Mouse (Mus musculus) midbrain, embryonic 11.5 days (tissue): ENCODE measurements around the gene Gm42417. TPM values are rescaled to one million over a fixed set of nuclear protein-coding genes. Genes with fewer than 3 reads are reported as not detected.

ENCODE experiments used
- ATAC-seq: fragments of 200-750 bp; cut with Nextera tagmentation; 2 replicates; pipeline ENCODE4 v1.8.0; 2017; ENCODE audit warnings: moderate TSS enrichment, moderate library complexity; ENCODE audit not compliant: low FRiP score
- DNase-seq: peaks from one replicate; pipeline ENCODE4 v3.0.0; 2015; ENCODE audit warnings: low spot score; ENCODE audit errors: missing footprints
- H3K27ac ChIP-seq: fragments of 300-500 bp; sonication (generic); 2 replicates; pipeline ENCODE4 v1.5.1; 2014; ENCODE audit warnings: low read depth, low read length
- H3K27me3 ChIP-seq: fragments of 300-500 bp; sonication (generic); 2 replicates; pipeline ENCODE4 v1.6.1; 2014; ENCODE audit warnings: mild to moderate bottlenecking, low read length, moderate library complexity, mixed read lengths; ENCODE audit not compliant: control insufficient read depth, insufficient read depth
- H3K36me3 ChIP-seq: fragments of 300-500 bp; sonication (generic); 2 replicates; pipeline ENCODE4 v1.6.1; 2014; ENCODE audit warnings: mild to moderate bottlenecking, low read length, moderate library complexity, mixed read lengths; ENCODE audit not compliant: control insufficient read depth, insufficient read depth
- H3K4me1 ChIP-seq: fragments of 300-500 bp; sonication (generic); 2 replicates; pipeline ENCODE4 v1.6.1; 2014; ENCODE audit warnings: low read length; ENCODE audit not compliant: control insufficient read depth, insufficient read depth
- H3K4me2 ChIP-seq: fragments of 300-500 bp; sonication (generic); 2 replicates; pipeline ENCODE4 v1.6.1; 2014; ENCODE audit warnings: mild to moderate bottlenecking, moderate library complexity
- H3K4me3 ChIP-seq: fragments of 300-500 bp; sonication (generic); 2 replicates; pipeline ENCODE4 v1.5.1; 2014; ENCODE audit warnings: low read depth, low read length
- H3K9ac ChIP-seq: fragments of 300-500 bp; sonication (generic); 2 replicates; pipeline ENCODE4 v1.6.1; 2014; ENCODE audit warnings: low read length
- H3K9me3 ChIP-seq: fragments of 300-500 bp; sonication (generic); 2 replicates; pipeline ENCODE4 v1.6.1; 2016; ENCODE audit warnings: low read length; ENCODE audit not compliant: control insufficient read depth
- WGBS: fragments of 180-500 bp; shearing (Covaris S2); extraction: QIAGEN DNeasy Blood & Tissue Kit; methylation state at CpG from one replicate; pipeline ENCODE4 v1.1.7; 2014; 5-methylcytosine and 5-hydroxymethylcytosine counted together
- microRNA-seq: library from miRNA; unstranded; fragments of <30 nt; microRNA quantifications from one replicate; pipeline ENCODE4, GENCODE M21; 2017
- polyA plus RNA-seq: library from polyadenylated mRNA; unstranded; fragments of >200 nt; fragmentation: Nextera tagmentation; extraction: Ambion mirVana; gene quantifications from 2 replicates; pipeline ENCODE4 v1.2.1, GENCODE M21; 2014

The Gm42417 gene
- polyA plus RNA-seq, 1 experiment from 2014 or later: not detected

GRCm38 (mm10) chr1:36485080-36485479 is 54.1 kb downstream of the Gm42417 start:
- Histone ChIP-seq H3K4me2 (no peak overlapping the region), H3K27ac (no peak overlapping the region), H3K4me1 (no peaks in the 10 kb centered on the region), H3K27me3 (no peaks in the 10 kb centered on the region), H3K9me3 (no peaks in the 10 kb centered on the region), H3K9ac (no peak overlapping the region), H3K4me3 (no peak overlapping the region), H3K36me3 (no peaks in the 10 kb centered on the region)
- ATAC-seq: no peak
- peak; percentile 10 for DNase-seq
- WGBS: 89% methylated on average over 7 of the region's 7 CpGs

GRCm38 (mm10) chr1:36483825-36484224 is 55.4 kb downstream of the Gm42417 start:
- 76% methylated on average over 4 of the region's 4 CpGs for WGBS
- ATAC-seq (no peak), DNase-seq (peak; percentile 79)
- Histone ChIP-seq H3K36me3 (no peaks in the 10 kb centered on the region), H3K4me3 (no peak overlapping the region), H3K9me3 (no peaks in the 10 kb centered on the region), H3K4me2 (no peak overlapping the region), H3K27ac (no peak overlapping the region), H3K27me3 (no peaks in the 10 kb centered on the region), H3K4me1 (no peaks in the 10 kb centered on the region), H3K9ac (no peak overlapping the region)

Small RNA genes within 50 kb of the gene (microRNA-seq; reads per million reads assigned to microRNA genes)
- gene Gm47280: not detected

Other genes starting within 250 kb of the Gm42417 start
- 1.8 and 2.0 TPM in 2 replicates for gene Arid5a, start 231.7 kb downstream of the Gm42417 start, polyA plus RNA-seq
- 28.1 and 33.9 TPM in 2 replicates for gene Kansl3, start 170.2 kb downstream of the Gm42417 start, polyA plus RNA-seq
- gene Fer1l5, start 167.1 kb downstream of the Gm42417 start, polyA plus RNA-seq: 1.4 and 2.0 TPM in 2 replicates
- 35.6 and 35.7 TPM in 2 replicates for gene Lman2l, start 94.2 kb downstream of the Gm42417 start, polyA plus RNA-seq
- gene Cnnm4, start 67.8 kb downstream of the Gm42417 start, polyA plus RNA-seq: 9.6 and 11.6 TPM in 2 replicates
- gene Cnnm3, start 27.6 kb downstream of the Gm42417 start, polyA plus RNA-seq: 3.7 and 4.3 TPM in 2 replicates
- 6.0 TPM in 2 replicates for gene Ankrd23, start 2.5 kb downstream of the Gm42417 start, polyA plus RNA-seq
- 12.3 and 14.0 TPM in 2 replicates for gene Ankrd39, start 8.0 kb upstream of the Gm42417 start, polyA plus RNA-seq
- 3.1 and 3.4 TPM in 2 replicates for gene Sema4c, start 18.9 kb upstream of the Gm42417 start, polyA plus RNA-seq
- gene Fam178b, start 143.8 kb upstream of the Gm42417 start, polyA plus RNA-seq: 0.16 TPM in 1 of 2 replicates, not detected in the other
- gene Cox5b, start 152.0 kb upstream of the Gm42417 start, polyA plus RNA-seq: 466 and 531 TPM in 2 replicates
- gene 4933424G06Rik, start 170.7 kb upstream of the Gm42417 start, polyA plus RNA-seq: 0.23 TPM in 1 of 2 replicates, not detected in the other
- gene Actr1b, start 175.0 kb upstream of the Gm42417 start, polyA plus RNA-seq: 97.1 and 110 TPM in 2 replicates
- gene Zap70, start 222.4 kb upstream of the Gm42417 start, polyA plus RNA-seq: 0.36 and 0.41 TPM in 2 replicates